Mouse (Mus musculus) kidney, adult 2 months (tissue): ENCODE measurements around the gene Ppm1l. TPM values are rescaled to one million over a fixed set of nuclear protein-coding genes. Genes with fewer than 3 reads are reported as not detected.

Experiments used
- DNase-seq: peaks from one replicate; pipeline ENCODE4 v3.0.0; 2021
- H3K27ac ChIP-seq: fragments of 200-500 bp; 2 replicates; pipeline ENCODE4 v1.5.1; 2012; ENCODE audit warnings: low read depth, low read length, control low read depth, inconsistent platforms; ENCODE audit not compliant: insufficient read depth
- H3K27me3 ChIP-seq: fragments of 200-500 bp; replicated peaks from 2 replicates; pipeline ENCODE4 v1.6.1; 2012; ENCODE audit warnings: mild to moderate bottlenecking, moderate library complexity, low read length, inconsistent platforms; ENCODE audit not compliant: control insufficient read depth, insufficient read depth
- H3K36me3 ChIP-seq: fragments of 200-500 bp; 2 replicates; pipeline ENCODE4 v1.6.1; 2012; ENCODE audit warnings: mild to moderate bottlenecking, moderate library complexity, low read length, inconsistent platforms; ENCODE audit not compliant: control insufficient read depth, insufficient read depth
- H3K4me1 ChIP-seq: fragments of 200-500 bp; 2 replicates; pipeline ENCODE4 v1.6.1; 2011; ENCODE audit warnings: low read length; ENCODE audit not compliant: control insufficient read depth, insufficient read depth
- H3K4me3 ChIP-seq: fragments of 200-500 bp; 2 replicates; pipeline ENCODE4 v1.5.1; 2011; ENCODE audit warnings: mild to moderate bottlenecking, low read depth, low read length, control low read depth; ENCODE audit not compliant: insufficient read depth
- CTCF ChIP-seq: fragments of 200-500 bp; conservative IDR thresholded peaks from 2 replicates; pipeline ENCODE4 v1.5.1; 2011; ENCODE audit warnings: low read depth, mild to moderate bottlenecking, control low read depth, low read length, moderate library complexity, mixed read lengths; ENCODE audit not compliant: insufficient read depth, insufficient read length
- POLR2A ChIP-seq: fragments of 200-500 bp; IDR thresholded peaks from one replicate; pipeline ENCODE4 v1.6.1; 2011; ENCODE audit warnings: low read depth, low read length, control low read depth
- WGBS: fragments of 180-500 bp; shearing (Covaris S2); methylation state at CpG from one replicate; pipeline ENCODE4 v1.1.7; 2018; 5-methylcytosine and 5-hydroxymethylcytosine counted together
- polyA plus RNA-seq: library from polyadenylated mRNA; depleted of rRNA; stranded (reverse); fragments of >200 nt; gene quantifications from 2 replicates; pipeline ENCODE4 v1.2.3, GENCODE M21; 2012

The Ppm1l gene
- polyA plus RNA-seq, 1 experiment, result 4.0 TPM

GRCm38 (mm10) chr3:69454330-69454729, 137.7 kb downstream of the Ppm1l start:
- TF ChIP-seq CTCF (no peak), POLR2A (no peak)
- no peak overlapping the region for H3K27ac ChIP-seq
- no peak for DNase-seq
- 80% methylated on average over 3 of the region's 3 CpGs for WGBS
- H3K27me3 ChIP-seq, result no peaks in the 10 kb centered on the region
- no peaks in the 10 kb centered on the region for H3K36me3 ChIP-seq
- no peaks in the 10 kb centered on the region for H3K4me1 ChIP-seq
- no peak overlapping the region for H3K4me3 ChIP-seq

- no peaks in the 10 kb centered on the region for H3K4me1 ChIP-seq
- H3K36me3 ChIP-seq, result no peaks in the 10 kb centered on the region
- no peaks in the 10 kb centered on the region for H3K27me3 ChIP-seq
- WGBS, result 88% methylated on average over 5 of the region's 5 CpGs
- TF ChIP-seq CTCF, result no peak
- TF ChIP-seq POLR2A, result no peak
- no peak for DNase-seq
- no peak overlapping the region for H3K27ac ChIP-seq
- no peak overlapping the region for H3K4me3 ChIP-seq
These were observed 139.4 kb downstream of the Ppm1l start for GRCm38 (mm10) chr3:69456071-69456470.

GRCm38 (mm10) chr3:69458756-69459155, 142.1 kb downstream of the Ppm1l start:
- DNase-seq, result no peak
- H3K4me1 ChIP-seq, result no peaks in the 10 kb centered on the region
- H3K27me3 ChIP-seq, result no peaks in the 10 kb centered on the region
- H3K27ac ChIP-seq, result no peak overlapping the region
- H3K36me3 ChIP-seq, result no peaks in the 10 kb centered on the region
- 87% methylated on average over 6 of the region's 6 CpGs for WGBS
- no peak overlapping the region for H3K4me3 ChIP-seq
- TF ChIP-seq CTCF (no peak), POLR2A (no peak)

GRCm38 (mm10) chr3:69461956-69462355, 145.3 kb downstream of the Ppm1l start:
- no peak for TF ChIP-seq POLR2A
- no peak for TF ChIP-seq CTCF
- Histone ChIP-seq H3K27ac (no peak overlapping the region), H3K4me1 (no peaks in the 10 kb centered on the region), H3K36me3 (no peaks in the 10 kb centered on the region), H3K27me3 (no peaks in the 10 kb centered on the region), H3K4me3 (no peak overlapping the region)
- no peak for DNase-seq
- WGBS, result 55% methylated on average over 1 of the region's 1 CpGs

GRCm38 (mm10) chr3:69465751-69466150, 149.1 kb downstream of the Ppm1l start:
- Histone ChIP-seq H3K27ac (no peak overlapping the region), H3K4me3 (no peak overlapping the region), H3K36me3 (no peaks in the 10 kb centered on the region), H3K4me1 (no peaks in the 10 kb centered on the region), H3K27me3 (no peaks in the 10 kb centered on the region)
- WGBS, result 96% methylated on average over 4 of the region's 4 CpGs
- DNase-seq, result no peak
- TF ChIP-seq CTCF (no peak), POLR2A (no peak)

GRCm38 (mm10) chr3:69468280-69469008, 151.8 kb downstream of the Ppm1l start:
- no peaks in the 10 kb centered on the region for H3K36me3 ChIP-seq
- no peak overlapping the region for H3K27ac ChIP-seq
- H3K4me3 ChIP-seq, result no peak overlapping the region
- TF ChIP-seq POLR2A (no peak), CTCF (no peak)
- H3K27me3 ChIP-seq, result no peaks in the 10 kb centered on the region
- no peak for DNase-seq
- WGBS, result 67% methylated on average over 9 of the region's 9 CpGs
- no peaks in the 10 kb centered on the region for H3K4me1 ChIP-seq

GRCm38 (mm10) chr3:69469463-69470141, 152.9 kb downstream of the Ppm1l start:
- DNase-seq, result no peak
- Histone ChIP-seq H3K36me3 (no peaks in the 10 kb centered on the region), H3K4me3 (no peak overlapping the region), H3K27me3 (no peaks in the 10 kb centered on the region), H3K4me1 (no peaks in the 10 kb centered on the region), H3K27ac (no peak overlapping the region)
- no peak for TF ChIP-seq CTCF
- TF ChIP-seq POLR2A, result no peak
- WGBS, result 54% methylated on average over 6 of the region's 6 CpGs
